Mouse (Mus musculus) liver, postnatal 0 days (tissue): Measurements from ENCODE around the gene Olfr1313.

Source experiments
- CTCF ChIP-seq: sonication (generic); IDR thresholded peaks from 2 replicates; pipeline ENCODE4 v1.5.1; 2016; ENCODE audit warnings: antibody characterized with exemption, low read depth
- EP300 ChIP-seq: IDR thresholded peaks from 2 replicates; pipeline ENCODE4 v1.6.1; 2016; ENCODE audit warnings: antibody characterized with exemption, low read depth, mild to moderate bottlenecking

GRCm38 (mm10) chr2:112050138-112050537, 27.5 kb downstream of the Olfr1313 start, which contains the start of gene Olfr1312:
- TF ChIP-seq CTCF: no peak
- TF ChIP-seq EP300: no peak
